Mouse (Mus musculus): ENCODE data around the gene Arhgap10.

Gene Arhgap10

DNA sequence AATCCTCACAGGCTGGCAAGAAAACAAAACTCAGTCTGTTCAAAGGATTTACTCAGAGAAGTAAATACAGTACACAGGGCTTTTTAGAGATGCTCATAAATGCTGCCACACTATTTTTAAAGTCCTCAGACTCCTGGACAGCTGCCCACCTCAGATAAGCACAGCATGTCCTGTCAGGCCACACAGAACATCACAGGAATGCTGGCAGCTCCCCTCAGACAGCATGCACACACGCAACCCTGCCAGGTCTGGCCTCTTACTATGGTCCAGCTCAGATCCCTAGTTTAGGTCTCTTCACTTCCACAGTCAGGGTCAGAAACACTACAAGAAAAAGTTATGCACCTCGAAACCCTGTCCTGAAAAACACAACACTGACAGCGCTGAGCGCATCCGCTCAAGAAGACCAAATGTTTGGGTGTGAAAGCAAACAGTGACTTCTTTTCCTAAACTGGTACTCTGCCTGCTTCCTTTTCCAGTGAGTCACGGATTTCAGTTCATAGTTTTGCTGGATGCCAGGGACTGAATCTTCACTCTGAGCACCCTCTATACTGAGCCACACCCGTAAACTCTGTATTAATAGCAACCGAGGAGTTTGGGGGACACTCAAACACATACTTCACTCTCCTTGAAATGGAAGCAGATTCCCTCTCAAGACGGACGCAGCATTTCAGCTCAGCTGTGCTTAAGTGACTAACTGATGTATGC is 73.4 kb downstream of the Arhgap10 start:
- DNase-seq (ENCODE audit: low read depth, low spot score): no peak

DNA sequence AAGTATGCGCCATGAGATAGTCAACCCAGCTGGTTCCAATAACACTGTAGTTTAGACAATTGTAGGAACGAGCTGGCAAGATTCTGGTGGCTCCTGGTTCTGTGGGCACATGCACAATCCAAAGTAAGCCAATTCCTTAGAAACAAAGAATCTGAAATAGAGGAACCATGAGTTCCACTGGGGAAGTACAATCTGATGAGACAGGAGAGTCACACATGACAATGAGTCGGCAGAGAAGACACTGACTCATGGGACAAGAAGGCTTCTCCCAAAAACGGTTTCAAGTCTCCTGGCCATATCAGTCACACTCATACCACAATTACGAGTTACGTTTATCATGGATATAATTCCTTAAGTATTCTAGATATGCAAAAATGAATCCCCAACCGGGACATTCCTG is 75.3 kb downstream of the Arhgap10 start:
- DNase-seq (ENCODE audit: low read depth, low spot score): no peak

DNA sequence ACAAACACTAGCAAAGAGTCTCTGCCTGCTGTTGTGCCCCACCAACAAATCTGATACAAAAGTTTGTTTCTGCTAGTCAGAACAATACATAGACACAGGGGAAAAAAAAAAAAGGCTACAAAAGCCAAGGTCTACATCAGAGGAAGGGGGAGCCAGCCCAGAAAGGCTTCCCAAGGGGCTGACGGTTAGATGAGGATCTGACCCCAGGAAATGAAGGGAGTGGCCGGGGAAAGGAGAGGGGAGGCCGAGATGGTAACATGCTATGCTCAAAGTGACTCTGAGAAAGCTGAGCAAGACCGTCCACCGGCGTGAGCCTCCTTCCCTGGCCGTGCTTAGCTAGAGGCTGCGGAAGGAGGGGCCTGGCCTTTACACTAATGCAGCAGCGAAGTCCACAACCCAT is 76.8 kb downstream of the Arhgap10 start:
- no peak for DNase-seq (ENCODE audit: low read depth, low spot score)

DNA sequence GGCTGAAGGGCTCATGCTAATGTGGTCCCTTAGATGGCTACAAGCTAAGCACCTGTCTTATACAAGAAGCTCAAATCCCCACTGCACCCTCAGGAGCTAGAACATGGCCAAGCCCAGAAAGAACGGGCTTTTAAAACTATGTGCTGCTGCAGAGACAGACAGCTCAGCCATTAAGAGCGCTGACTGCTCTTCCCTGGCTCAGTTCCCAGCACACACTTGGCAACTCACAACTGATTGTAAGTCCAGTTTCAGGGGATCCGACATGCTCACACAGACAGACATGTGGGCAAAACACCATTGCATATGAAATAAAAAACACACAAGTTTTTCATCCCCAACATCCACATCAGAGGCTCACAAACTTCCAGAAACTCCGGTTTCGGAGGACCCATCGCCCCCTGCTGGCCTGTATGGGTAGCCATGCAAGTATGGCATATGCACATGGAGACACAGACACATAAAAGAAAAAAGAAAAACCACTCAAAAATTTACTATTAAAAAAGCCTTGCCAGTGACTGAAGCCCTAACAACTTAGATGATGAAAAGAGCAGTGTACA is 77.4 kb downstream of the Arhgap10 start:
- no peak for DNase-seq (ENCODE audit: low read depth, low spot score)

DNA sequence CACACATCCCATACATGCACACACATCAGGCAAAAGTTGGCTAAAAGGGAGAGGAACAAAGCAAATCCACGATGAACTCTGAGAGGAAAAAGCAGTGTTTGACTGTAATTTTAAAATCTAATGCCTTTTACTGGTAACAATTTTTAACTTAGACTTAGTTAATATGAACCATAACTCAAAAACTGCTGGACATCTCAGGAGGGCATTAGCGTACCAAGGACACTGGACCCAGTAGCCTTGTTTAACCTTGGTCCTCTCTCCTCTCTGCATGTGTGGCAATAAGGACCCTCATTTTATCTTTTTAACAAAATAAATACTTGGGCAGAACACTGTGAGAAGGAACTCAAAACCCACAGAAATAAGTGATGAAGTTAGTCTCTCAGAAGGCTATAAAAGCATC is 78.1 kb downstream of the Arhgap10 start:
- DNase-seq (ENCODE audit: low read depth, low spot score): no peak

GRCm38 (mm10) chr8:77437807-77438493 is 79.8 kb downstream of the Arhgap10 start:
- DNase-seq (ENCODE audit: low read depth, low spot score): no peak

DNA sequence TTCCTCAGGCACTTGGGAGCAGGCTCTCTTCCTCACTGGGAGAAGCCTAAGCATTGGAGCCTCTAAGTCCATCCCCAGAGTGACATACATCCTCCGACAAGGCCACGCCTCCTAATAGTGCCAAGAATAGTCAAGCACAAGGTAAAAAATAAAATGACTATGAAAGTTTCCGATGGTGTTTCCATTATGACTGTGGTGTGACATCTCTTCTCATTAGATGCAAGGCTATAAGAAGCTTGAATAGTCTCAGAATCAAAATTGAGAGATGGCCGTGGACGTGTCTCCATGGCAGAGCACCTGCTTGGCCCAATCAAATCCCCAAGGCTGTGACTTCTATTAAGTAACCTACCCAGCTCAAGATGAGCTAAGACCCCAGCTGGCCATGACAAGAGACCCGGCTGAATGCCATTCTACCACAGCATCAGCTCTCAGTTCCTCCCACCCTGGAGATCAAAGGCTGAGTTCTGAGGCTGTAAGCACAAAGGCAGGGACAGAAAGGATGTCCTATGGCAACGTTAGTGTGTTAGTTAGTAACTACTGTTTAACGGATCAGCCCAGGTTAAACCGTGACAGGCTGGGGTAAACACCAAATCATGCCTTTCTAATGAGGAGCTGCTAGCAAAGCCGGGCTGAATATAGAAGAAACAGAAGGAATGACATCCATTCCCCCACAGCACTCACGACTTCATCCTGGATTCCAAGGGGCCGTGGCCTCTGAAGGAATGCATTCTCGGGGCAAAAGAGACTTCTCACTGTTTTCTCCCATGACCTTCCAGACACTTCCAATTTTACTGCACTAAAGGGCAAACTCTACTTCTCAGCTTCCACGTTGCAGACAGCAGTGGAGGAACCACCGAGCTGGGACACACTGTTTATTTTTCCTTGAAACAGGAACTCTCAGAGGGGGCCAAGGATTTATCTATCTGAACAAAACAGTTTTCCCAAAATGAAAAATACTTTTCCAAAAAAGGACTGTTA is 81.5 kb downstream of the Arhgap10 start:
- no peak for DNase-seq (ENCODE audit: low read depth, low spot score)

DNA sequence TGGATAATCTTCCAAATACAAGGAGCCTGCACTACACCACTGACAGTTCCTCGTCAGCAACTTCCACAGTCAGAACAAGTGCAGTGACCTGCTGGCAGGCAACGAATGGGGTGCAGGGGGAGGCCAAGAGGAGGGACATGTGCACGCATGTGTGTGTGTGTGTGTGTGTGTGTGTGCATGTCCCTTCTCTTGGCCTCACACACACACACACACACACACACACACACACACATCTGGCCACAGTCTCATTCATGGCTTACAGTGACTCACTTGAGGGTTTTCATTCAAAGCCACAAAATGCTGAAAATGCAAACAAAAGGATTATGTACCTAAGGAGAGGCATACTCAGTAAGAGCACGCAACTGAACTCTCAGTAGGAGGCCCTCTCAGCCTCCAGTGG is 84.5 kb downstream of the Arhgap10 start:
- DNase-seq (ENCODE audit: low read depth, low spot score): no peak

GRCm38 (mm10) chr8:77432726-77433125 is 85.0 kb downstream of the Arhgap10 start:
- DNase-seq (ENCODE audit: low read depth, low spot score): no peak

DNA sequence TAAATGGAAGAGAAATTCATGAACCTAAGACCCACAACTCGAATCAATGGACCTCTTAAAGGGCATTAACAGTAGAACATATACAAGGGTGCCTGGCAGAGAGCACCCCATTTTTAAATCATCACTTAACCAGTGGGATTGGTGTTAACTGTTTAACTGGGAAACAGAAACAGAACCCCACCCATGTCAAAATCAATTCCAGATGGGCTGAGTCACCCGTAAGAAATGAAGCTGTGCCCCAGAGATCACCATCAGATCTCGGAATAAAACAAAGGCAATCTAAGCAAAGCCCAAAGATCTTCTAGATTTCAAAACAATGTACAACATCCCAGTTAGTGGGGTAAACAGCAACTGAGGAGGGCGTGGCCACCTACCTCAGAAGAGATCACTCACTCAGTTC is 89.3 kb downstream of the Arhgap10 start:
- DNase-seq (ENCODE audit: low read depth, low spot score): no peak

DNA sequence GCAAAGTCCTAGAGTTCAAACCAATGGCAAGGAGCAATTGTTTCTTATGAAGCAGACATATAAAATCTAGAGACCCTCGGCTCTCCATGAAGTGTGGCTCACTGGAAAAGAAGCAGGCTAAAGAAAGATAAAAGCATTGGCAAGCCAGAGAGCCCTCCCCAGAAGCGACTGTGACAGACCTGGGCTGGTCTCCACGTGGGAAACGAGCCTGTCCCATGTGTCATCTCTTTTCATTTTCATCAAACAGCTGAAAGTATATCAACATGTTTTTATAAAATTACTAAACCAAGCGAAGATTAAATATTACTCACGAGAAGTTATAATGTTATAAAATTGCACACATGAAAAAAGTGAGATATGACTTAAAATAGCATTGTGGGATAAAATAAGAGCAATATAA is 89.7 kb downstream of the Arhgap10 start:
- no peak for DNase-seq (ENCODE audit: low read depth, low spot score)

GRCm38 (mm10) chr8:77427438-77427837 is 90.3 kb downstream of the Arhgap10 start:
- DNase-seq (ENCODE audit: low read depth, low spot score): no peak

DNA sequence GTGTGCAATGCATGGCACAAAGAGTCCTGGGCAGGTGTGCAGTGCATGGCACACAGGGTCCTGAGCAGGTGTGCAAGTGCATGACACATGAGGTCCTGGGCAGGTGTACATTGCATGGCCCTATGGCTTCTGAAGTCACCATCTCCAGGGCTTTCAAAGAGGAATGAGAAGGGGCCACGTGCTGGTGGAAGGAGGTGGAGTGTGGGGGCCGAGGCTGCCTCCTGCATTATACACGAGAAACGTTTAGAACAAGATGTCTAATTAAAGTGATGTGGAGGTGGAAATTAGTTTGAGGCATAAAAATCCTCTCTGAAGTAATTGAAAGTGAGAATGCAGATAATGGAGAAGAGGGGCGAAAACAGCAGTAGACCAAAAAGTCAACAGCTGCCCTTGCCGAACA is 93.9 kb downstream of the Arhgap10 start:
- DNase-seq (ENCODE audit: low read depth, low spot score): no peak

DNA sequence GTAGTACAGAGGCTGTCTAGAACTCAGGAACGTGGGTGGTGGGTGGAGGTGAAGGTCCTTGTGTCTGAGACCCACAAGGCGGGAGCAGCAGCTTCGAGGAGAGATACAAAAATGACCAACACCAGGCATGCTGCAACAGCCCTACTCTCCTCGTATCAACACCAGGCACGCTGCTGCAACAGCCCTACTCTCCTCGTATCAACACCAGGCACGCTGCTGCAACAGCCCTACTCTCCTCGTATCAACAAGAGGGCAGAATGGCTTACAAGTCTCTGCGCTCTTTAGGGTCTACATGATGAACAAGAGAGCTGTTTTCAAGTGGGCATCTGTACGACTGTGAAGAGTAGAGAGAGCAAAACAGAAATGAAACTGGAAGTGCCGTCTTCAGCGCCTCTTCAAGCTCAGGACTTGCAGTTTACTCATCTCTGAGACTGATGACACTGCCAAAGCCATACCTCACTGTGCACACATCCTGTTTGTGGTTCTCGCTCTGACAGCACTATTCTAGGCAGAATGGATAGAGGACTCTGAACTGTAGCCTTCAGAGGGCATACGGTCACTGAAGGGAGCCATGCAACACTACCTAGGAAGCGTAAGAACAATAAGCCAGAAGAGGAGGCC is 95.0 kb downstream of the Arhgap10 start:
- no peak for DNase-seq (ENCODE audit: low read depth, low spot score)

DNA sequence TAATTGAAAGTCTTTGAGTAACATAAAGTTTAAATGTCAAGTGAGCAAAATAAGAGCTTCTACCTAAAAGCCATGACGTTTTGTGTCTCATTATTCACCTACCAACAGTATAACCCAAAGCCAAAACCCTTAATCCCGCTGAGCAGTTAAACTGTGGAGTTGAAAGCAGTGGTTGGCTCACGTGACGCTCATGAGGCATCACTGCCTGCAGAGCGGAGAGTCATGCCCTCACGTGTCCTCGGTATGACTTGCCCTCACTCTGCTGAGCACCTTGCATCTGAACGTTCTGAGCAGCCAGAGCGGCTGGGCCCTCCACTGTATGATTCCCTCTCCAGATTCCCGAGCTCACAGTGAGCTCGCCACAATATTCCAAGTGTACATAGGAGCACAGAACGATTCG is 96.2 kb downstream of the Arhgap10 start:
- no peak for DNase-seq (ENCODE audit: low read depth, low spot score)

GRCm38 (mm10) chr8:77419731-77420130 is 98.0 kb downstream of the Arhgap10 start:
- DNase-seq (ENCODE audit: low read depth, low spot score): peak; percentile 65

DNA sequence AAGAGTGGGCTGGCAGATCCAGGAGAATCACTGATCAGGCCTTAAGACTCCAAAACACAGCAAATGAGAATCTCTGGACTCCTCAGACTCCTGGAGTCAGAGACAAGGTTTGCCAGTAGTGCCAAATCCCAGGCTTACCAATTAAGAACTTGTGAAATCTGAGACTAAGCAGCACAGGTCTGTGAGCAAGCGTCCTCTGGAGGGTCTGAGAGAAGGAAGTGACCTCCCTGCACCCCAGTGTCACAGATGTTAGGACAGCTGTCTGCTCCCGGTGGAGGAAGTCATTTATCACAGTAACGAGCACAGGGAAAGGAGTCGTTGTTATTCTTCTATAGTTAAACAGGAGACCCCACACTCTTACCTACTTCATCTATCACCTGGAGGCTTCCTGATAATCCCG is 101.0 kb downstream of the Arhgap10 start:
- no peak for DNase-seq (ENCODE audit: low read depth, low spot score)

- DNase-seq (ENCODE audit: low read depth, low spot score): no peak
Measured at GRCm38 (mm10) chr8:77416034-77416433, 101.7 kb downstream of the Arhgap10 start.

- DNase-seq (ENCODE audit: low read depth, low spot score): no peak
Measured at GRCm38 (mm10) chr8:77411262-77411661, 106.5 kb downstream of the Arhgap10 start.

DNA sequence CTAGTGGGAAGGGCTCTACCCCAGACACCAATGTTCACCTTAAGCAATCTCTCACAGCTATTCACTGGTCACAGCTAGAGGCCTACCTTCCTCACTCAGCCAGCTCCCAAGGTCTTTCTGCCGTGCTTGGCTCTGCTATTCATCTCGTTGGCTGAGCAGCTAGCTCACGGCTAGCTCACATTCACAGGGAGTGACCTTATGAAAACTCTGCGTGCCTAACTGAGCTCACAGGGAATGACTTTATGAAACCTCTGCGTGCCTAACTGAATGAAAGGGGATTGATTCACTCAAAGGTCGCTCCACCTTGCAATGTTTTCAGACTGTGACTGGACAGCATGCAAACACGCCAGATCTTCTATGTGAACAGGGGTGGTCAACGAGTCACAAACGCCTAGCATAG is 107.4 kb downstream of the Arhgap10 start:
- DNase-seq (ENCODE audit: low read depth, low spot score): no peak

- DNase-seq (ENCODE audit: low read depth, low spot score): no peak
Measured at GRCm38 (mm10) chr8:77408527-77409215, 109.1 kb downstream of the Arhgap10 start.

Data from retina, adult 2 months (tissue).